Mouse (Mus musculus) liver, embryonic 12.5 days (tissue): ENCODE results near the gene Fars2. TPM values are rescaled to one million over a fixed set of nuclear protein-coding genes. Genes with fewer than 3 reads are reported as not detected.
"Not testable (repeated sequence)": the region's sequence is repeated elsewhere in the genome, so short reads cannot be mapped to it uniquely, and the experiment has no call there.

Source experiments
- ATAC-seq: fragments of 200-750 bp; cut with Nextera tagmentation; 2 replicates; pipeline ENCODE4 v1.8.0; 2017; ENCODE audit warnings: moderate number of reproducible peaks, mild to moderate bottlenecking, moderate library complexity
- H3K27ac ChIP-seq: fragments of 300-500 bp; sonication (generic); 2 replicates; pipeline ENCODE4 v1.5.1; 2016; ENCODE audit warnings: mild to moderate bottlenecking
- H3K27me3 ChIP-seq: fragments of 300-500 bp; sonication (generic); replicated peaks from 2 replicates; pipeline ENCODE4 v1.6.1; 2016; ENCODE audit warnings: mild to moderate bottlenecking, moderate library complexity
- H3K36me3 ChIP-seq: fragments of 300-500 bp; sonication (generic); 2 replicates; pipeline ENCODE4 v1.6.1; 2016; ENCODE audit warnings: mild to moderate bottlenecking, moderate library complexity
- H3K4me1 ChIP-seq: fragments of 300-500 bp; sonication (generic); 2 replicates; pipeline ENCODE4 v1.6.1; 2016
- H3K4me2 ChIP-seq: fragments of 300-500 bp; sonication (generic); 2 replicates; pipeline ENCODE4 v1.6.1; 2016; ENCODE audit warnings: mild to moderate bottlenecking, moderate library complexity
- H3K4me3 ChIP-seq: fragments of 300-500 bp; sonication (generic); 2 replicates; pipeline ENCODE4 v1.5.1; 2016; ENCODE audit warnings: mild to moderate bottlenecking, moderate library complexity
- H3K9ac ChIP-seq: fragments of 300-500 bp; sonication (generic); 2 replicates; pipeline ENCODE4 v1.6.1; 2016; ENCODE audit warnings: mild to moderate bottlenecking, moderate library complexity
- H3K9me3 ChIP-seq: fragments of 300-500 bp; sonication (generic); replicated peaks from 2 replicates; pipeline ENCODE4 v1.6.1; 2016; ENCODE audit warnings: mild to moderate bottlenecking, moderate library complexity
- WGBS: fragments of 180-500 bp; shearing (Covaris S2); methylation state at CpG from one replicate; pipeline ENCODE4 v1.1.7; 2016; ENCODE audit not compliant: insufficient replicate concordance; 5-methylcytosine and 5-hydroxymethylcytosine counted together
- polyA plus RNA-seq: library from polyadenylated mRNA; unstranded; fragments of >200 nt; fragmentation: Nextera tagmentation; extraction: Ambion mirVana; gene quantifications from 2 replicates; pipeline ENCODE4 v1.2.1, GENCODE M21; 2016

Gene Fars2
- polyA plus RNA-seq, 1 experiment from 2014 or later, result 31.0 TPM

DNA sequence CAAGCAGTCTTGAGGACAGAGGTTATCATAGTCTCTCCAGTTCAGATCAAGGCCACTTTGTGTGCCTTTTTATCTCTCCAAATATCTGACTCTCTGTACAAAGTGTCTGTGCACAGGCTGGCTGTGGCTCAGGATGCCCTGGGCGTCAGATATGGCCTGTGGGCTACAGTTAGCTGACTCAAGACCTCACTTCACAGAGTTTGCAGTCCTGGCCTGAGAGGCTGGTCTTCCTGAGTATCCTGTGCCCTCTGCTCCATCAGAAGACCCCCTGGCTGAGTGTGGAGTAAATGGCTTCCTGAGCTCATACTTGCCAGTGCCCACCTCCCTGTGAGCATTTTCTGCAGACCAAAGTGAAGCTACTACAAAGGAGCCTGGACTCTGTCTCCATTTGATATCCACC is 296.1 kb downstream of the Fars2 start:
- Histone ChIP-seq H3K4me1 (no peaks in the 10 kb centered on the region), H3K9me3 (no peaks in the 10 kb centered on the region), H3K27ac (no peak overlapping the region), H3K9ac (no peak overlapping the region), H3K4me2 (no peak overlapping the region), H3K36me3 (no peaks in the 10 kb centered on the region), H3K4me3 (no peak overlapping the region), H3K27me3 (no peaks in the 10 kb centered on the region)
- 68% methylated on average over 1 of the region's 1 CpGs for WGBS
- ATAC-seq, result no peak

DNA sequence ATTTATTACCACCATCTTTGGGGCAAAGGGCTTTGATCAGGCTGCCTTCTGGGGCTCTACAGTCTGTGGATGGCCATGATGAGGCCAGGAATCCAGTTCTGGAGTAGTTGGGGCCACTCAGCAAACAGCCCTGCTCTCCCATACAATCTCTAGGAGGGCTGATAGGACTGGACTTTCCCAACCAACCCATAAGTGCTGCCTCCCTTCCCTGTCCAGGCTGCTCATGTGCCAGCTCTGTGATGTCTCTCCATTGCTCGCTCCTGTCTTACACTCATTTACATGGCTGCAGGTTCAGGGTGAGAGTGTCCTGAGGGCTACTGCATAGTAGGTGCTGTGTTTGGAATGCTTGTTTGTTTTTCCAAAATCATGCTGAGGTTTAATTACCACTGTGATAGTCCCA is 298.0 kb downstream of the Fars2 start:
- H3K9me3 ChIP-seq, result no peaks in the 10 kb centered on the region
- ATAC-seq, result no peak
- no peaks in the 10 kb centered on the region for H3K4me1 ChIP-seq
- no peak overlapping the region for H3K27ac ChIP-seq
- H3K4me2 ChIP-seq, result no peak overlapping the region
- no peak overlapping the region for H3K9ac ChIP-seq
- no peak overlapping the region for H3K4me3 ChIP-seq
- no peaks in the 10 kb centered on the region for H3K27me3 ChIP-seq
- H3K36me3 ChIP-seq, result no peaks in the 10 kb centered on the region
- WGBS, result 82% methylated on average over 1 of the region's 1 CpGs

DNA sequence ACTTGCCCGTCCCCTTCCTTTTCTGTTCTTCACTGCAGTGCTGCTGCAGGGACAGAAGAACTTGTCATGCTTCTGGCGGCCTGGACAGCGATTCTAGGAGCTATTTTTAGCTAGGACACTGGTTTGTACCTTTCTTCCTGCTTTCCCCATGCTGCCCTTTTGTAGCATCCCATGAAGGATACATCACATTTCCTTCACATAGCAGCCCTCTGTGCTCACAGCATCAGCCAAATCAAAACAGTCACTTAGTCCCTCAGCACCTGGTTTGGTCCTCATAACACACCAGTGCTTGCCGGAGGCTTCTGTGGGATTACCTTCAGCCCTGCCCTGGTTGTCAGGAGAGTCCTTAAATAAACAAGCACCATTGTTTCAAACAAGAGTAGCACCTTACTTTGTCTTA is 299.3 kb downstream of the Fars2 start:
- 34% methylated on average over 4 of the region's 4 CpGs for WGBS
- H3K36me3 ChIP-seq, result no peaks in the 10 kb centered on the region
- no peaks in the 10 kb centered on the region for H3K9me3 ChIP-seq
- no peak for ATAC-seq
- no peak overlapping the region for H3K27ac ChIP-seq
- H3K9ac ChIP-seq, result no peak overlapping the region
- no peak overlapping the region for H3K4me3 ChIP-seq
- no peak overlapping the region for H3K4me2 ChIP-seq
- H3K27me3 ChIP-seq, result no peaks in the 10 kb centered on the region
- H3K4me1 ChIP-seq, result no peaks in the 10 kb centered on the region

DNA sequence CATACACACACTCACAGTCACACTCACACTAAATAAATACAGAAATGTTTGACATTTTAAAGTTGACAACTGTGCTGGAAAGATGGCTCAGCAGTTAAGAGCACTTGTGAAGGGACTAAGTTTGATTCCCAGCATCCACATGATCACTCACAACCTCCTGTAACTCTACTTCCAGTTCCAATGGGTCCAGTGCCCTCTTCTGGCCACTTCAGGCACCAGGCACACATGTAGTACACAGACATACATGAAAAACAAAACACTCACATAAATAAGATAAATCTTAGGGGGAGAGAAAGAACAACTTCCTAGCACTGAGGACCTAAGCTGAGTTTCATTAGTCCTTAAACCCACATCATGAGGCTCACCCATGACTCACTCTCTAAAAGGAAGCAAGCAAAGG is 302.1 kb downstream of the Fars2 start:
- H3K36me3 ChIP-seq, result no peaks in the 10 kb centered on the region
- no peaks in the 10 kb centered on the region for H3K27me3 ChIP-seq
- ATAC-seq, result no peak
- no peak overlapping the region for H3K27ac ChIP-seq
- H3K4me1 ChIP-seq, result no peaks in the 10 kb centered on the region
- H3K4me3 ChIP-seq, result no peak overlapping the region
- no peak overlapping the region for H3K9ac ChIP-seq
- no peak overlapping the region for H3K4me2 ChIP-seq
- H3K9me3 ChIP-seq, result no peaks in the 10 kb centered on the region; the same call in 1 of the 2 replicates

DNA sequence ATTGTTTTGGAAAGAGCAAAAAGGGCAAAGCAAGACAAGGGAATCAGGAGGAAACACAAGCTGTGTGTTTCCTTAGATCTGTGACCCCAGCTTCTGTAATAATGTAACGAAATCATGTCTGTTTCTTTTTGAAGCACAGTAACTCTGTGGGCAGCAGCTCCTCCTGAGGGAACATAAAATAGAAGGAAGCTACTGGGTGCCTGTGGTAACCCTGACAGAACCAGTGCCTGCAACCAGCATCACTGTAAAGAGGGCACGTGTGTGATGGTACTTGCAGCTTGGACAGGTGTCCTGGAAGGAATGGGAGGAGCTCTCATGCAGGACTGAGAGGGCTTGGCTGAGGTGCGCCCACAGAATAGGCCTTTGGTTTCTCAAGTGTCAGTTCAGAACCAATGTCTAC is 305.2 kb downstream of the Fars2 start:
- Histone ChIP-seq H3K27ac (no peak overlapping the region), H3K4me3 (no peak overlapping the region), H3K9me3 (no peaks in the 10 kb centered on the region; the same call in 1 of the 2 replicates), H3K27me3 (no peaks in the 10 kb centered on the region), H3K4me2 (no peak overlapping the region), H3K9ac (no peak overlapping the region), H3K36me3 (no peaks in the 10 kb centered on the region), H3K4me1 (no peaks in the 10 kb centered on the region)
- WGBS, result 48% methylated on average over 3 of the region's 3 CpGs
- ATAC-seq, result no peak

DNA sequence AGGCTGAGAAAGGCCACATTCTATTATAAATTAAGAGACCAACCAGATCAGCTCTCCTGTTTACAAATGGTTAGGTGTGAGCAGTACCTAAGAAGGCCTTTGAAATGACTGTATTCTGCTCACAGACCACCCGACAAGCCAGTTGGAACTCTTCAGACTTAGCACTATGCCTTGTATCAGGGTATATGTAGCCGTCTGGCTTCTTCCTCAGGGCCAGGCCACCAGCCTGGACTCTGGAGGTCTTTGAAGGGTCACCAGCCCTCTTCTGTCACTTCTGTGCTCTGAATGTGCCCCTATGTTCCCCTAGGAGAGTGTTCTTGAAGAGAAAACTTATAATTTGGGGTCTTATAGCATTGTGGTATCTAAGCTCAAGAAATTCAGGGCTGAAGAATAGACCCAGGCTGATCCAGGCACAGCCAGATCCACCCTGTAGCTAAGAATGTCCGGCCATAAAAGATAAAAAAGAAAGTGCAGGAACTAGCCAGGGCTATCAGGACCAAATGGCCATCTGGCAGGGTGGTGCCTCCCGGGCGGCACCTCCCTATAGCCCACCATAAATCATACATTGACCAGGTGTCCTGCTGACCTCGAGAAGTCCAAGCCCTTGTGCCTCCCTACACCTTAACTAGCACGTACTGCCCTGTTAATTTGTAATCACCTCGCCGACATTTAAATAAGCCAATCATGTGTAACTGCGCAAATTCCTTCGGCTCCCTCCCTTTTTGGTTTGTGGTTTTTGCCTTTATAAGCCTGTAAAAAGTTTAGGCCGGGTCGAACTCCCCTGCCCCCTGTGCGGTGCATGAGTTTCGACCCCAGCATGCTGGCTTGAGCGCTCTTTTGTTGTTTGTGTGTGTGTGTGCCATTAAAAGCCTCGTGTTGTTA is 308.9 kb downstream of the Fars2 start:
- not testable (repeated sequence) for H3K4me2 ChIP-seq, ATAC-seq, H3K27me3 ChIP-seq, H3K9me3 ChIP-seq, H3K4me3 ChIP-seq, H3K4me1 ChIP-seq, H3K36me3 ChIP-seq, H3K9ac ChIP-seq, H3K27ac ChIP-seq
- WGBS, result 78% methylated on average over 17 of the region's 17 CpGs

DNA sequence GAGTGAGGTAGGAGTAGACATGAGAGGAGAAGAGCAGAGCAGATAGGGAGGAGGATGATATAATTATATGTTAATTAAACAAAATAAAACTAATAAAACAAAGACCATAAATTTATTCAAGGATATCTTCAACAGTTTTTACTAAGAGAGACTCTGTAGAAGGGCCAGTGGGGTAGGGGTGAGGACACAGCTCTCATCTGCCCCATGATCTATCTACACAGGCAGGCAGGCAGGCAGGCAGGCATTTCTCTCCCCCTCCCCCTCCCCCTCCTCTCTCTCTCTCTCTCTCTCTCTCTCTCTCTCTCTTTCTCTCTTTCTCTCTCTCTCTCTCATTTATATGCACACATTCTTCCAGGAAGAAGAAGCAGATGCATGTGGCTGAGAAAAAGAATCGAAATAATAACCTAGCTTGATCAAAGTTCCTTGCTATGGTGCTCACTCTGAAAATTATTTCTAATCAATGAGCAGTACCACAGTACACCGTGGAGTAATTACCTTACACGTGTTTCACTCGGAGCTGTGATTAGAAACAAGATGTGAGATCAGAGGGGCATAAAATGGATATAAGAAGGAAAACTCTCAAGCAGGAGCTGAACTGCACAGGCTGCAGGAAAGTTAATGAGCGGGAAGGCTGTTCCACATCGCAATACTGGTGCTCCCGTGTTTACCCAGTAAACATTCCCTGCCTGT is 312.4 kb downstream of the Fars2 start:
- no peak overlapping the region for H3K9ac ChIP-seq
- no peaks in the 10 kb centered on the region for H3K27me3 ChIP-seq
- H3K4me3 ChIP-seq, result no peak overlapping the region
- WGBS, result 65% methylated on average over 7 of the region's 7 CpGs
- H3K36me3 ChIP-seq, result no peaks in the 10 kb centered on the region
- H3K9me3 ChIP-seq, result no peaks in the 10 kb centered on the region
- no peak for ATAC-seq
- no peak overlapping the region for H3K27ac ChIP-seq
- 0 out of 2 replicates have a peak, but pooled peaks cover 3% of the 10 kb centered on the region for H3K4me1 ChIP-seq
- H3K4me2 ChIP-seq, result no peak overlapping the region

DNA sequence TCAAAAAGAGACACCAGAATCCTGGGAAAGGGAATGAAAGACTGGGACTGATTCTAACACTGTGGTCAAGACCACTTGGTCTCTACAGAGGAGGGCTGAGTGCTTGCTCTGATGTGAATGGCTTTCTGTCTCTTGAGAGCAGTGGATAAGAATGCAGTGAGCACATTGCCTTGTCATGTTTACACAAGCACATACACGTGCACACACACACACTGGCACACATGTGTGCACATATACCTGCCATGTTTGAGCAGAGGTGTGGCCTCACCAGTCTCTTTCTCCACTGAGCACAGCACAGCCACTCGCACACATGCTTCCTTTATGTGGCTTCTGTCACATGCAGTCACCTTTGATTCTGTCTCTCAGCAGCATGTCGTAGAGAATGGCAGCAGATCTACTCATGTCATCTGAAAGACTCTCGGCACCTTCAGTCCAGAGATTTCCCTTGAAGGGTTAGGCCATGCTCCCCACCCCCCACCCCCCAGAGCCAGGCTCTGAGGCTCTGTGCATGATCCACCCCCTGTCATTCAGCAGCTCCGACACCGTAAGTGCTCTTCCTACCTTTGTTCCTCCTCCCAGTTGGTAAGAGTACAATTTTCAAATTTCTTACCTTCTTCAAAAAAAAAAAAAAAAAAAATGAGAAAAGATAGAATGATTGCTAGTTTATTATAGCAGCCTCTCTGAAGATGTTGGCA is 313.4 kb downstream of the Fars2 start:
- Histone ChIP-seq H3K27ac (no peak overlapping the region), H3K9me3 (no peaks in the 10 kb centered on the region), H3K27me3 (no peaks in the 10 kb centered on the region), H3K4me2 (no peak overlapping the region), H3K4me1 (0 out of 2 replicates have a peak, but pooled peaks cover 3% of the 10 kb centered on the region), H3K36me3 (no peaks in the 10 kb centered on the region), H3K4me3 (no peak overlapping the region), H3K9ac (no peak overlapping the region)
- ATAC-seq, result no peak
- 65% methylated on average over 6 of the region's 6 CpGs for WGBS

DNA sequence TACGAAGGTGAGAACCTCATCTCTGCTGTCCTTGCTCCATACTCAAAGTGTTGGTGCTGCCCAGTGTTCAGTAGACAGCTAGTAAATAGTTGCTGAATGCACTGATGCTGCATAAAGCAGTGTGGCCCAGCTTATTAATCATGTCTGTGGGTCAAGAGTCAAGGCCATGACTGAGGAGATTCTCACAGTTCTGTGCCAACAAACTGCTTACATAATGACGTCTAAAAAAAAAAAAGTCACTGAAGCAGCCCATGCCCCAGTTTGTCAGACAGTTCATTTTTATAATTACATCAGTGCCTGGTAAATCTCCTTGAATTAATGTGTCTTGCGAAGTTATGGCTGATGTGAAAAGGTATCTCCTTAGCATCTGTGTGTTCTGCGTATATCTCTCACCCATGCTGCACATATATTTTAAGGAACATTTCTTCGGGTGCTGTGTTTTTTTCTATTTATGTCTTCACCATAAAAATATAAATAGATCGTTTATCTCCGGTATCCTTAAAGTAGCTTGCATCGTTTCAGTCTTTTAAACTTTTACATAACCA is 314.8 kb downstream of the Fars2 start:
- H3K27ac ChIP-seq, result no peak overlapping the region
- ATAC-seq, result no peak
- 0 out of 2 replicates have a peak, but pooled peaks cover 3% of the 10 kb centered on the region for H3K4me1 ChIP-seq
- H3K36me3 ChIP-seq, result no peaks in the 10 kb centered on the region
- 75% methylated on average over 8 of the region's 8 CpGs for WGBS
- H3K4me3 ChIP-seq, result no peak overlapping the region
- no peak overlapping the region for H3K4me2 ChIP-seq
- no peaks in the 10 kb centered on the region for H3K27me3 ChIP-seq
- no peak overlapping the region for H3K9ac ChIP-seq
- no peaks in the 10 kb centered on the region for H3K9me3 ChIP-seq

DNA sequence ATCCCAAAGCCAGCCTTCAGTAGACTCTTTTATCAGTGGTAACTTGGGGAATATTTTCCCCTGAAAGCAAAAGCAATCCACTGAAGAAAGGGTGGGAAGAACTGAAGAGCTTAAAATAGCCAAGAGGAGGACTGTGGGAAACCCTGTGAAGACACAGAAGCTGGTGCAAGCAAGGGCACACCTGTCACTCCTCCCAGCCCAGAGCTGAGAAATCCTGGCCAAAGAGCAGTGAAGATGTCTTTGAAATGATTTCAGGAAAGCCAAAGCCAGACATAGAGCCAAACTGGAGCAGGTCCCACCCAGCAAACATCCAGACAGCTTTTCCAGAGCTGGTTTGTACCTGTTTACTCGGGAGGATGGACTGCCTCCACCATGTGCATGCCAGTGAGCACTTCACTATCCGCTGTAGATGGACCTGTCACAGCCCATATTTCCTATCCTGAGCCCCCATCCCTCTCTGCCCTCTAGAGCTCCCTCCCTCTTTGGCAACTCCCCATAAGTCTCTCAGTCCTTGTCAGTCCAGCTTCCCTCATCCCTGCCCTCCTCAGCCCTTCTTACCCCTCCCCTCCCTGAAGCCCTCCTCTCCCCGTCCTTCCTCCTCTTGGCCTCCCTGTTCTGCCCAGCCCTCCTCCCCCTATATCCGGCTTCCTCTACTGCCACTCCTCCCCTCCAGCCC is 327.7 kb downstream of the Fars2 start:
- Histone ChIP-seq H3K36me3 (no peaks in the 10 kb centered on the region), H3K9ac (no peak overlapping the region), H3K4me3 (no peak overlapping the region), H3K27ac (no peak overlapping the region), H3K4me1 (no peaks in the 10 kb centered on the region), H3K9me3 (no peaks in the 10 kb centered on the region), H3K27me3 (no peaks in the 10 kb centered on the region), H3K4me2 (no peak overlapping the region)
- 49% methylated on average over 4 of the region's 4 CpGs for WGBS
- ATAC-seq, result no peak

DNA sequence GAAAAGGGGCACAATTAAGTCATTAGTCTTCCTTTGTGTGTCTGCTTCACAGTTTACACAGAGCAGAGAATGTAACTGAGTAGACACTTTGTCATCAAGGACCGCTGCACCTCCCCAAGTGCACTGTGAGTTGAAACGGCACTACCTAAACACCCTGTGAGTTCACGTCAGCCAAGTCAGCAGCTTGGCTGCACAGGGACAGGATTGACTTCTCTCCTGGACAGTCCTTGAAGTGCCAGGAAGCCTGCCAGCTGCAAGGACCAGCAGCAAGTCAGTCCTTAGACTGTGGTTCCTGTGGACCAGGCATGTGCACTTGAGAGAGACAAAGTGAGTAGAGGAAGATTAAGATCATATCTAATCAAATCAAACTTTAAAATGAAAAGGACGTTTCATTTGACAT is 330.7 kb downstream of the Fars2 start:
- Histone ChIP-seq H3K4me3 (no peak overlapping the region), H3K9ac (no peak overlapping the region), H3K9me3 (no peaks in the 10 kb centered on the region), H3K4me2 (no peak overlapping the region), H3K36me3 (no peaks in the 10 kb centered on the region), H3K4me1 (no peaks in the 10 kb centered on the region), H3K27me3 (no peaks in the 10 kb centered on the region), H3K27ac (no peak overlapping the region)
- no peak for ATAC-seq
- 63% methylated on average over 4 of the region's 4 CpGs for WGBS
